ENCODE assay signal across 15 mouse cellular contexts in genomic region chr17:34777680-34778325, GRCm38 (mm10). TPM values are rescaled to one million over a fixed set of nuclear protein-coding genes. Genes with fewer than 3 reads are reported as not detected.
DNase-seq lines count a peak whose midpoint lies in the region; ATAC-seq and TF ChIP-seq lines count a peak whose summit lies in the region.
"Had no signal": no experiment of that assay in that cellular context is flagged by ENCODE, and none has a peak within 500 bp of the region (broad histone marks: within the 10 kb centered on the region; RNA-seq: fewer than 3 reads in every experiment).

No protein-coding gene starts in this region.

- no peak for ATAC-seq in embryonic facial prominence, embryonic 14.5 days (ENCODE audit: low read depth)
- ATAC-seq in stomach, postnatal 0 days (ENCODE audit: low FRiP score, low TSS enrichment) = no peak
- ATAC-seq in hindbrain, postnatal 0 days = no peak

- peak; percentile 59 for DNase-seq in heart, adult 11 months
- DNase-seq in heart, postnatal 36 days = no peak
- DNase-seq in brain, adult 2 months (ENCODE audit: low read depth, low spot score) = peak; percentile 74
- DNase-seq in embryonic facial prominence, embryonic 14.5 days (ENCODE audit: low spot score) = peak; percentile 12
- peak; percentile 57 to 60 for DNase-seq in layer of hippocampus, postnatal 36 days
- DNase-seq in kidney, adult 2 months = no peak
- no peak for DNase-seq in stomach, postnatal 0 days (ENCODE audit: low spot score)
- no peak for DNase-seq in hindbrain, postnatal 0 days (ENCODE audit: low spot score)
- DNase-seq: cerebellum, postnatal 10 days; gastrocnemius, postnatal 14 days had no signal

- 55% methylated on average over 9 of the region's 9 CpGs for WGBS in embryonic facial prominence, embryonic 14.5 days
- WGBS in kidney, adult 2 months = 66% methylated on average over 9 of the region's 9 CpGs
- WGBS in stomach, postnatal 0 days = 68% methylated on average over 9 of the region's 9 CpGs
- WGBS in hindbrain, postnatal 0 days = 74% methylated on average over 9 of the region's 9 CpGs

- peak overlapping the region; percentile 13 for H3K27ac ChIP-seq in embryonic facial prominence, embryonic 14.5 days (replicated peaks; ENCODE audit: low read depth, low read length)
- no peak overlapping the region for H3K27ac ChIP-seq in kidney, adult 2 months (ENCODE audit: insufficient read depth, low read depth, low read length)
- H3K27ac ChIP-seq in stomach, postnatal 0 days (replicated peaks) = no peak overlapping the region
- H3K27ac ChIP-seq in hindbrain, postnatal 0 days = no peak overlapping the region
- H3K27ac ChIP-seq: heart, embryonic 13.5 days; liver, embryonic 15.5 days had no signal

- no peak overlapping the region for H3K4me3 ChIP-seq in embryonic facial prominence, embryonic 14.5 days (ENCODE audit: low read depth, low read length)
- no peak overlapping the region for H3K4me3 ChIP-seq in kidney, adult 2 months (ENCODE audit: insufficient read depth, low read depth, low read length)
- no peak overlapping the region for H3K4me3 ChIP-seq in stomach, postnatal 0 days (ENCODE audit: low read depth, low read length)
- no peak overlapping the region for H3K4me3 ChIP-seq in hindbrain, postnatal 0 days (ENCODE audit: low read length)
- H3K4me3 ChIP-seq: heart, embryonic 13.5 days; liver, embryonic 15.5 days had no signal

- H3K36me3 ChIP-seq in embryonic facial prominence, embryonic 14.5 days (ENCODE audit: control insufficient read depth, insufficient read depth, low read length) = no peaks in the 10 kb centered on the region
- no peaks in the 10 kb centered on the region for H3K36me3 ChIP-seq in kidney, adult 2 months (ENCODE audit: control insufficient read depth, insufficient read depth, low read length)
- no peaks in the 10 kb centered on the region for H3K36me3 ChIP-seq in stomach, postnatal 0 days (ENCODE audit: control insufficient read depth, insufficient read depth, low read length)
- H3K36me3 ChIP-seq in hindbrain, postnatal 0 days (ENCODE audit: insufficient read depth, low read length) = no peaks in the 10 kb centered on the region
- H3K36me3 ChIP-seq: heart, embryonic 13.5 days; liver, embryonic 15.5 days had no signal

- H3K27me3 ChIP-seq in embryonic facial prominence, embryonic 14.5 days (replicated peaks; ENCODE audit: control insufficient read depth, insufficient read depth, low read length) = no peaks in the 10 kb centered on the region
- no peaks in the 10 kb centered on the region for H3K27me3 ChIP-seq in kidney, adult 2 months (replicated peaks; ENCODE audit: control insufficient read depth, insufficient read depth, low read length)
- H3K27me3 ChIP-seq in stomach, postnatal 0 days (ENCODE audit: control insufficient read depth, insufficient read depth, low read length) = no peaks in the 10 kb centered on the region
- no peaks in the 10 kb centered on the region for H3K27me3 ChIP-seq in hindbrain, postnatal 0 days (ENCODE audit: insufficient read depth, low read length)
- H3K27me3 ChIP-seq: heart, embryonic 13.5 days; liver, embryonic 15.5 days had no signal

- no peaks in the 10 kb centered on the region for H3K4me1 ChIP-seq in embryonic facial prominence, embryonic 14.5 days (ENCODE audit: control insufficient read depth, insufficient read depth, low read length)
- H3K4me1 ChIP-seq in kidney, adult 2 months (ENCODE audit: control insufficient read depth, insufficient read depth, low read length) = no peaks in the 10 kb centered on the region
- no peaks in the 10 kb centered on the region for H3K4me1 ChIP-seq in stomach, postnatal 0 days (replicated peaks; ENCODE audit: control insufficient read depth, insufficient read depth)
- no peaks in the 10 kb centered on the region for H3K4me1 ChIP-seq in hindbrain, postnatal 0 days (ENCODE audit: insufficient read depth, low read length)
- H3K4me1 ChIP-seq: liver, embryonic 15.5 days had no signal

- TF ChIP-seq POLR2A in kidney, adult 2 months (IDR thresholded peaks at IDR 0.05; ENCODE audit: low read depth, low read length) = no peak

- peaks cover 13% of the 10 kb centered on the region for H3K9me3 ChIP-seq in embryonic facial prominence, embryonic 14.5 days (ENCODE audit: control insufficient read depth, low read length)
- no peaks in the 10 kb centered on the region for H3K9me3 ChIP-seq in stomach, postnatal 0 days (ENCODE audit: control insufficient read depth, low read length)
- H3K9me3 ChIP-seq in hindbrain, postnatal 0 days (ENCODE audit: low read length) = peaks cover 11% of the 10 kb centered on the region
- H3K9me3 ChIP-seq: liver, embryonic 15.5 days had no signal

- no peak for TF ChIP-seq CTCF in kidney, adult 2 months (conservative IDR thresholded peaks at IDR 0.05; ENCODE audit: insufficient read depth, insufficient read length, low read depth, low read length)
- no peak for TF ChIP-seq CTCF in stomach, postnatal 0 days (IDR thresholded peaks at IDR 0.05; ENCODE audit: low read depth)
- no peak for TF ChIP-seq CTCF in hindbrain, postnatal 0 days (IDR thresholded peaks at IDR 0.05; ENCODE audit: low read depth)

- H3K4me2 ChIP-seq in embryonic facial prominence, embryonic 14.5 days (ENCODE audit: low read depth, low read length) = no peak overlapping the region
- H3K4me2 ChIP-seq in stomach, postnatal 0 days (replicated peaks; ENCODE audit: low read depth) = no peak overlapping the region
- no peak overlapping the region for H3K4me2 ChIP-seq in hindbrain, postnatal 0 days (ENCODE audit: low read depth, low read length)
- H3K4me2 ChIP-seq: heart, embryonic 13.5 days; liver, embryonic 15.5 days had no signal

- intact Hi-C loops in heart, postnatal 36 days (cut with DNase I) = no loop called here

- TF ChIP-seq EP300 in stomach, postnatal 0 days (optimal IDR thresholded peaks at IDR 0.05) = no peak

- H3K9ac ChIP-seq in embryonic facial prominence, embryonic 14.5 days (ENCODE audit: low read depth, low read length) = no peak overlapping the region
- H3K9ac ChIP-seq in stomach, postnatal 0 days (ENCODE audit: low read length) = no peak overlapping the region
- no peak overlapping the region for H3K9ac ChIP-seq in hindbrain, postnatal 0 days (replicated peaks; ENCODE audit: low read length)
- H3K9ac ChIP-seq: heart, embryonic 13.5 days; liver, embryonic 15.5 days had no signal

RNA-seq across cellular contexts. Expression of gene Cyp21a1, which starts 26.6 kb away (rescaled TPM):
- total RNA-seq in heart, postnatal 36 days (2021) = not detected
- polyA plus RNA-seq in embryonic facial prominence, embryonic 14.5 days (2014; fragmentation: Nextera tagmentation; extraction: Ambion mirVana) = not detected in 2 replicates
- total RNA-seq in layer of hippocampus, postnatal 36 days (2021) = under 1 TPM in 1 of 2 experiments, not detected in 1; 0.32 TPM
- 0.23 and 29.2 TPM in 2 replicates for polyA plus RNA-seq in kidney, adult 2 months (2012; rRNA removed)
- 0.06 TPM in 1 of 2 replicates, not detected in the other for polyA plus RNA-seq in stomach, postnatal 0 days (2015; fragmentation: Nextera tagmentation; extraction: Ambion mirVana)
- total RNA-seq in hindbrain, postnatal 0 days (2014; rRNA removed) = not detected in 2 replicates
- not detected in 2 replicates for polyA plus RNA-seq in hindbrain, postnatal 0 days (2015; fragmentation: Nextera tagmentation; extraction: Ambion mirVana)
- total RNA-seq: left cerebral cortex, postnatal 10 days; megakaryocyte-erythroid progenitor cell, adult 5-6 weeks had no signal
- polyA plus RNA-seq: heart, embryonic 13.5 days; kidney, embryonic 14.5 days had no signal

RNA-seq across cellular contexts. Expression of gene C4b, which starts 34.1 kb away (rescaled TPM):
- total RNA-seq in heart, postnatal 36 days (2021) = 10 to 100 TPM; 22.8 to 24.7 TPM
- 0.93 and 1.1 TPM in 2 replicates for polyA plus RNA-seq in embryonic facial prominence, embryonic 14.5 days (2014; fragmentation: Nextera tagmentation; extraction: Ambion mirVana)
- 10 to 100 TPM; 15.7 to 22.6 TPM for total RNA-seq in layer of hippocampus, postnatal 36 days (2021)
- polyA plus RNA-seq in kidney, adult 2 months (2012; rRNA removed) = 4.7 and 6.8 TPM in 2 replicates
- polyA plus RNA-seq in stomach, postnatal 0 days (2015; fragmentation: Nextera tagmentation; extraction: Ambion mirVana) = 0.73 and 1.3 TPM in 2 replicates
- total RNA-seq in hindbrain, postnatal 0 days (2014; rRNA removed) = 1.0 and 1.9 TPM in 2 replicates
- 0.86 and 1.1 TPM in 2 replicates for polyA plus RNA-seq in hindbrain, postnatal 0 days (2015; fragmentation: Nextera tagmentation; extraction: Ambion mirVana)
- total RNA-seq: megakaryocyte-erythroid progenitor cell, adult 5-6 weeks had no signal
- polyA plus RNA-seq: kidney, embryonic 14.5 days had no signal

RNA-seq across cellular contexts. Expression of gene Stk19, which starts 58.9 kb away (rescaled TPM):
- 10 to 100 TPM in 1 of 2 experiments, 1 to 10 TPM in 1; 10.0 to 11.1 TPM for total RNA-seq in heart, postnatal 36 days (2021)
- 21.1 and 21.7 TPM in 2 replicates for polyA plus RNA-seq in embryonic facial prominence, embryonic 14.5 days (2014; fragmentation: Nextera tagmentation; extraction: Ambion mirVana)
- 10 to 100 TPM; 54.9 to 61.0 TPM for total RNA-seq in layer of hippocampus, postnatal 36 days (2021)
- polyA plus RNA-seq in kidney, adult 2 months (2012; rRNA removed) = 35.7 and 36.7 TPM in 2 replicates
- polyA plus RNA-seq in stomach, postnatal 0 days (2015; fragmentation: Nextera tagmentation; extraction: Ambion mirVana) = 20.8 and 23.1 TPM in 2 replicates
- 17.5 and 29.6 TPM in 2 replicates for total RNA-seq in hindbrain, postnatal 0 days (2014; rRNA removed)
- polyA plus RNA-seq in hindbrain, postnatal 0 days (2015; fragmentation: Nextera tagmentation; extraction: Ambion mirVana) = 45.5 and 46.5 TPM in 2 replicates

RNA-seq across cellular contexts. Expression of gene Dxo, which starts 59.0 kb away (rescaled TPM):
- total RNA-seq in heart, postnatal 36 days (2021) = 10 to 100 TPM; 12.4 to 17.3 TPM
- 53.0 and 54.2 TPM in 2 replicates for polyA plus RNA-seq in embryonic facial prominence, embryonic 14.5 days (2014; fragmentation: Nextera tagmentation; extraction: Ambion mirVana)
- 10 to 100 TPM; 37.1 to 43.9 TPM for total RNA-seq in layer of hippocampus, postnatal 36 days (2021)
- polyA plus RNA-seq in kidney, adult 2 months (2012; rRNA removed) = 52.6 and 59.2 TPM in 2 replicates
- polyA plus RNA-seq in stomach, postnatal 0 days (2015; fragmentation: Nextera tagmentation; extraction: Ambion mirVana) = 29.6 and 32.2 TPM in 2 replicates
- 36.4 and 48.9 TPM in 2 replicates for total RNA-seq in hindbrain, postnatal 0 days (2014; rRNA removed)
- 47.6 and 53.8 TPM in 2 replicates for polyA plus RNA-seq in hindbrain, postnatal 0 days (2015; fragmentation: Nextera tagmentation; extraction: Ambion mirVana)

Comparison
In these comparisons a context has a peak if more than half of its experiments do, and no peak if none do; other contexts are left out.
1. DNase-seq: peak in heart, adult 11 months (single experiment), brain, adult 2 months (single experiment), embryonic facial prominence, embryonic 14.5 days (single experiment) and layer of hippocampus, postnatal 36 days (2 of 2); none in heart, postnatal 36 days (0 of 2), kidney, adult 2 months (single experiment), stomach, postnatal 0 days (single experiment) and hindbrain, postnatal 0 days (single experiment).